Mouse (Mus musculus) liver, embryonic 11.5 days (tissue): ENCODE data around the gene Snap23. TPM values are rescaled to one million over a fixed set of nuclear protein-coding genes. Genes with fewer than 3 reads are reported as not detected.

Experiments
- ATAC-seq: fragments of 200-750 bp; cut with Nextera tagmentation; replicated peaks from 2 replicates; pipeline ENCODE4 v1.8.0; 2017; ENCODE audit warnings: moderate number of reproducible peaks, mild to moderate bottlenecking, moderate TSS enrichment, moderate library complexity; ENCODE audit not compliant: low FRiP score
- DNase-seq: peaks from one replicate; pipeline ENCODE4 v3.0.0-alpha.2; 2017; ENCODE audit warnings: low spot score
- H3K27ac ChIP-seq: fragments of 300-500 bp; sonication (generic); 2 replicates; pipeline ENCODE4 v1.5.1; 2014; ENCODE audit warnings: mild to moderate bottlenecking, low read depth, low read length, control low read depth
- H3K27me3 ChIP-seq: fragments of 300-500 bp; sonication (generic); replicated peaks from 2 replicates; pipeline ENCODE4 v1.6.1; 2014; ENCODE audit warnings: low read length, mixed read lengths; ENCODE audit not compliant: control insufficient read depth, insufficient read depth
- H3K36me3 ChIP-seq: fragments of 300-500 bp; sonication (generic); 2 replicates; pipeline ENCODE4 v1.6.1; 2014; ENCODE audit warnings: mild to moderate bottlenecking, low read length, moderate library complexity, mixed read lengths; ENCODE audit not compliant: control insufficient read depth, insufficient read depth
- H3K4me1 ChIP-seq: fragments of 300-500 bp; sonication (generic); replicated peaks from 2 replicates; pipeline ENCODE4 v1.6.1; 2014; ENCODE audit warnings: low read length, mixed read lengths; ENCODE audit not compliant: control insufficient read depth, insufficient read depth
- H3K4me2 ChIP-seq: fragments of 300-500 bp; sonication (generic); 2 replicates; pipeline ENCODE4 v1.6.1; 2014; ENCODE audit warnings: mild to moderate bottlenecking, control low read depth, moderate library complexity
- H3K4me3 ChIP-seq: fragments of 300-500 bp; sonication (generic); 2 replicates; pipeline ENCODE4 v1.5.1; 2014; ENCODE audit warnings: low read depth, low read length, control low read depth
- H3K9ac ChIP-seq: fragments of 300-500 bp; sonication (generic); 2 replicates; pipeline ENCODE4 v1.6.1; 2014; ENCODE audit warnings: low read depth, low read length, control low read depth
- H3K9me3 ChIP-seq: fragments of 300-500 bp; sonication (generic); 2 replicates; pipeline ENCODE4 v1.6.1; 2016; ENCODE audit warnings: low read length, inconsistent platforms, mixed read lengths; ENCODE audit not compliant: control insufficient read depth
- WGBS: fragments of 180-500 bp; shearing (Covaris S2); extraction: QIAGEN DNeasy Blood & Tissue Kit; methylation state at CpG from one replicate; pipeline ENCODE4 v1.1.7; 2014; 5-methylcytosine and 5-hydroxymethylcytosine counted together
- polyA plus RNA-seq: library from polyadenylated mRNA; unstranded; fragments of >200 nt; fragmentation: Nextera tagmentation; extraction: Ambion mirVana; gene quantifications from 2 replicates; pipeline ENCODE4 v1.2.1, GENCODE M21; 2014

Snap23 gene
- polyA plus RNA-seq, 1 experiment from 2014 or later, result 74.2 TPM

GRCm38 (mm10) chr2:120599506-120599905 is 32.0 kb downstream of the Snap23 start:
- WGBS, result 86% methylated on average over 4 of the region's 4 CpGs
- Histone ChIP-seq H3K36me3 (peaks cover 37% of the 10 kb centered on the region), H3K4me1 (no peaks in the 10 kb centered on the region), H3K4me3 (no peak overlapping the region), H3K27ac (no peak overlapping the region), H3K4me2 (no peak overlapping the region), H3K9me3 (no peaks in the 10 kb centered on the region), H3K9ac (no peak overlapping the region), H3K27me3 (no peaks in the 10 kb centered on the region)
- ATAC-seq (no peak), DNase-seq (no peak)

DNA sequence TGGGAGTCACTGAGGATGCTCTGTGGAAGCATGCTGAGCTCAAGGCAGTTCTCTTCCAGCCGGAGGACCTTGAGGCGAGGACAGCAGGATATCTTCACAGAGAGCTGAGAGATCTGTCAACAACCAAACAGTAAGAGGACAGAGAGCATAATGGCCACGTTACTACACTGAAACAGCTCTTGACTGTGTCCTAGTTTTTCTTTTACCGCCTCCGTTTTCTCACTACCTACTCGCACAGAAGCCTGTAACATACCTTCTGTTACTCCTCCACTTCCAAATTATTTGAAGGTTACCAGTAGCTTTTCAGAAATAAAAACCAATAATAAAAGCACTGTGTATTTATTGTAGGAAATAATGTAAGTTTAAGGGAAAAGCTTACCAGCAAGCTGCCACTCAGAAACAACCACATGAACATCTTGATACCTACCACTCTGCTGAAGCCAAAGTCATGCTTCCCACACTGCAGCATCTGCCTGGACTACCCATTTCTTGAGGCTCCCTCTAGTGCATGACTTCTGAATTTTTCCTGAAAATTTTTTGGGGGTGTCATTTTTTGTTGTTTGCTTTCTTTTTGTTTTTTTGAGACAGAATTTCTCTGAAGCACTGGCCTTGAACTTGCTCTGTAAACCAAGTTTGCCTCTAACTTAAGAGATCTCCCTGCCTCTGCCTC is 38.7 kb downstream of the Snap23 start:
- ATAC-seq (no peak), DNase-seq (no peak)
- Histone ChIP-seq H3K4me1 (peaks cover 9% of the 10 kb centered on the region), H3K4me2 (no peak overlapping the region), H3K4me3 (no peak overlapping the region), H3K9ac (no peak overlapping the region), H3K27me3 (no peaks in the 10 kb centered on the region), H3K9me3 (no peaks in the 10 kb centered on the region), H3K27ac (no peak overlapping the region), H3K36me3 (no peaks in the 10 kb centered on the region)
- WGBS, result 85% methylated on average over 6 of the region's 6 CpGs

- Histone ChIP-seq H3K27ac (peak within 1 kb of the TSS; percentile 93), H3K36me3 (peaks cover 3% of the 10 kb centered on the region; the same call in 1 of the 2 replicates), H3K4me2 (peak within 1 kb of the TSS; percentile 84), H3K27me3 (no peaks in the 10 kb centered on the region), H3K4me3 (peak within 1 kb of the TSS; percentile 85), H3K4me1 (peaks cover 10% of the 10 kb centered on the region), H3K9me3 (no peaks in the 10 kb centered on the region), H3K9ac (peak within 1 kb of the TSS; percentile 87)
- ATAC-seq (peak; percentile 93), DNase-seq (peak; percentile 95)
- 1% methylated on average over 52 of the region's 52 CpGs for WGBS
These were observed 41.6 kb downstream of the Snap23 start, which contains the start of the genes Haus2 and Lrrc57 for GRCm38 (mm10) chr2:120608830-120609723. Haus2 (plus strand) TSS chr2:120609383. Lrrc57 (minus strand) TSS chr2:120609520.

DNA sequence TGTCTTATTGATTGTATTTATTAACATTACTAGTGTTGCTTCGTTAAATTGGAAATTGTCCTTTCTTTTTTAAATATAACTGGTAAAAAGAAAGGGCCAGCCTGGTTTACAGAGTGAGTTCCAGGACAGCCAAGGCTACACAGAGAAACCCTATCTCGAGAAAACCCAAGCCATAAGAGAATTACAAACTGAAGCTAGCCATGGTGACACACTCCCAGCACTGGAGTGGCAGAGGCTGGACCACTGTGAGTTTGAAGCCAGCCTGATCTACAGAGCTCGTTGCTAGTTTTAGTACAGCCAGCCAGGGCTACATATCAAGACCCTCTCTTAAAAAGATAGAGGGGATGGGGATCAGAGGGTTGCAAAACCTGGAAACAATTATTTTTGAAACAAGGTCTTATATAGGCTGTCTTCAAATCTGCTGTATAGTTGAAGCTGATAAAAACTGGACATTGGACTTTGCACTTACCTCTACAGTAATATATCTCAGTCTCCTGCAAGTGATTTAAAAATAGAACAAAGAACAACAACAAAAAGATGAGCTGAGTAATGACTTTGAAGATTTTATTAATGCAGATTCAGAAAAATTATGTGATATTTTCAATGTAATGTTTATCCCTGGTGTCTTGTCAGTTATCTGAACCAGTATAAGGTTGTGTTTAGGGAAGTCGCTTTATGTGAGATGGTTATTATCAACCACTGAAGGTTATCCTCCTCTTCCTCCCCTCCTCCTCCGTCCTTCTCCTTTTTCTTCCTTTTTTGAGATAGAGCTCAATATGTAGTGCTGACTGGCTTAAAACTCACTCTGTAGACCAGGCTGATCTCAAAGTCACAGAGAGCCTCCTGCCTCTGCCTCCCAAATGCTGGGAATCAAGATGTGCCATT is 49.0 kb downstream of the Snap23 start:
- H3K9me3 ChIP-seq, result no peaks in the 10 kb centered on the region
- ATAC-seq (no peak), DNase-seq (no peak)
- H3K9ac ChIP-seq, result no peak overlapping the region
- no peak overlapping the region for H3K4me3 ChIP-seq
- no peaks in the 10 kb centered on the region for H3K27me3 ChIP-seq
- peaks cover 12% of the 10 kb centered on the region for H3K36me3 ChIP-seq
- H3K27ac ChIP-seq, result no peak overlapping the region
- WGBS, result 73% methylated on average over 5 of the region's 5 CpGs
- no peak overlapping the region for H3K4me2 ChIP-seq
- no peaks in the 10 kb centered on the region for H3K4me1 ChIP-seq

DNA sequence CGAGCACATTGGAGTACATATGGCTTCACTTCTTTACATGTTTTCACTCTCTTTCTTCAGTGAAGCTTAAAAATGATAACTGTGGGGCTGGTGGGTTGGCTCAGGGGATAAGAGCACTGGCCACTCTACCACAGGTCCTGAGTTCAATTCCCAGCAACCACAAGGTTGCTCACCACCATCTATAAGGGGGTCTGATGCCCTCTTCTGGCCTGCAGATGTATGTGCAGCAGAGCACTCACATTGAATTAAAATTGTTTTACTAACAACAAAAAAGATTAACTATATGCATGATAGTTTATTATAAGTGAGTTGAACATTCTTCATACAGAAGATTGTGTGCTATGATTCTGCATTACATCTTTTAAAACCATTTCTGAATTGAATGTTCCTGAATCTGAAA is 52.1 kb downstream of the Snap23 start:
- Histone ChIP-seq H3K4me1 (no peaks in the 10 kb centered on the region), H3K27ac (no peak overlapping the region), H3K4me3 (no peak overlapping the region), H3K9me3 (no peaks in the 10 kb centered on the region), H3K27me3 (no peaks in the 10 kb centered on the region), H3K36me3 (peaks cover 5% of the 10 kb centered on the region), H3K9ac (no peak overlapping the region), H3K4me2 (no peak overlapping the region)
- DNase-seq (no peak), ATAC-seq (no peak)
- WGBS, result 97% methylated on average over 1 of the region's 1 CpGs

- H3K4me1 ChIP-seq, result no peaks in the 10 kb centered on the region
- no peak overlapping the region for H3K4me2 ChIP-seq
- no peak overlapping the region for H3K9ac ChIP-seq
- no peaks in the 10 kb centered on the region for H3K9me3 ChIP-seq
- no peaks in the 10 kb centered on the region for H3K27me3 ChIP-seq
- ATAC-seq, result no peak
- H3K4me3 ChIP-seq, result no peak overlapping the region
- H3K36me3 ChIP-seq, result peaks cover 5% of the 10 kb centered on the region
- DNase-seq, result no peak
- no peak overlapping the region for H3K27ac ChIP-seq
These were observed 55.4 kb downstream of the Snap23 start for GRCm38 (mm10) chr2:120622920-120623319.

GRCm38 (mm10) chr2:120628076-120628865 is 60.8 kb downstream of the Snap23 start:
- H3K36me3 ChIP-seq, result no peaks in the 10 kb centered on the region
- ATAC-seq (no peak), DNase-seq (no peak)
- peak overlapping the region; percentile 27 for H3K4me3 ChIP-seq
- H3K4me2 ChIP-seq, result peak overlapping the region; percentile 80
- WGBS, result 30% methylated on average over 10 of the region's 10 CpGs
- H3K27ac ChIP-seq, result no peak overlapping the region
- H3K4me1 ChIP-seq, result peaks cover 13% of the 10 kb centered on the region
- no peak overlapping the region for H3K9ac ChIP-seq
- no peaks in the 10 kb centered on the region for H3K9me3 ChIP-seq
- H3K27me3 ChIP-seq, result no peaks in the 10 kb centered on the region
